Mouse (Mus musculus): ENCODE results near the gene Isg20l2. TPM values are rescaled to one million over a fixed set of nuclear protein-coding genes. Genes with fewer than 3 reads are reported as not detected.

Gene Isg20l2
- total RNA-seq, 2 experiments from 2014 or later, result 12.9 to 14.3 TPM

- DNase-seq (ENCODE audit: low spot score in 2 of 2), result no peak
- intact Hi-C loops (cut with DNase I), result no loop called here
These were observed 20.7 kb upstream of the Isg20l2 start for GRCm38 (mm10) chr3:87909381-87909780.

GRCm38 (mm10) chr3:87909874-87910273 lies 20.2 kb upstream of the Isg20l2 start:
- intact Hi-C loops (cut with DNase I), result no loop called here
- no peak for DNase-seq (ENCODE audit: low spot score in 2 of 2)

GRCm38 (mm10) chr3:87910573-87911141 lies 19.5 kb upstream of the Isg20l2 start:
- intact Hi-C loops (cut with DNase I), result no loop called here
- DNase-seq (ENCODE audit: low spot score in 2 of 2), result peak in 1 of 2 experiments; percentile 32

GRCm38 (mm10) chr3:87913491-87913890 lies 16.6 kb upstream of the Isg20l2 start:
- intact Hi-C loops (cut with DNase I), result no loop called here
- DNase-seq (ENCODE audit: low spot score in 2 of 2), result no peak

- intact Hi-C loops (cut with DNase I), result no loop called here
- no peak for DNase-seq (ENCODE audit: low spot score in 2 of 2)
These were observed 16.2 kb upstream of the Isg20l2 start for GRCm38 (mm10) chr3:87913891-87914290.

GRCm38 (mm10) chr3:87916990-87917389 lies 13.1 kb upstream of the Isg20l2 start:
- intact Hi-C loops (cut with DNase I), result no loop called here
- DNase-seq (ENCODE audit: low spot score in 2 of 2), result no peak

- DNase-seq (ENCODE audit: low spot score in 2 of 2), result no peak
- intact Hi-C loops (cut with DNase I), result no loop called here
These were observed 11.6 kb upstream of the Isg20l2 start for GRCm38 (mm10) chr3:87918551-87918950.

- peak; percentile 83 to 86 for DNase-seq (ENCODE audit: low spot score in 2 of 2)
- intact Hi-C loops (cut with DNase I), result loop anchor here (1.0 kb wide), 2 partner anchors 11 to 34 kb away; partner anchors contain the start of genes Isg20l2, Prcc and Rrnad1
These were observed 10.6 kb upstream of the Isg20l2 start, which contains the start of gene Mrpl24 for GRCm38 (mm10) chr3:87919336-87920108. Gene Mrpl24, plus strand, starts transcription at chr3:87919506.

- intact Hi-C loops (cut with DNase I), result no loop called here
- DNase-seq (ENCODE audit: low spot score in 2 of 2), result no peak
These were observed 9.7 kb upstream of the Isg20l2 start for GRCm38 (mm10) chr3:87920270-87920943.

- intact Hi-C loops (cut with DNase I), result no loop called here
- no peak for DNase-seq (ENCODE audit: low spot score in 2 of 2)
These were observed 5.1 kb upstream of the Isg20l2 start for GRCm38 (mm10) chr3:87924996-87925395.

- intact Hi-C loops (cut with DNase I), result no loop called here
- no peak for DNase-seq (ENCODE audit: low spot score in 2 of 2)
These were observed 2.7 kb upstream of the Isg20l2 start for GRCm38 (mm10) chr3:87927452-87927851.

GRCm38 (mm10) chr3:87929341-87930077 lies 605 bp upstream of the Isg20l2 start:
- DNase-seq (ENCODE audit: low spot score in 2 of 2), result no peak
- intact Hi-C loops (cut with DNase I), result loop anchor here (1.0 kb wide), 3 partner anchors 10 to 44 kb away; partner anchors contain the start of genes Hdgf, Mrpl24 and Prcc

GRCm38 (mm10) chr3:87934026-87934425 lies 3.9 kb downstream of the Isg20l2 start:
- no peak for DNase-seq (ENCODE audit: low spot score in 2 of 2)
- intact Hi-C loops (cut with DNase I), result loop anchor here (2.0 kb wide), 2 partner anchors 27 to 139 kb away; no protein-coding TSS in a partner anchor

GRCm38 (mm10) chr3:87934501-87934900 lies 4.4 kb downstream of the Isg20l2 start:
- no peak for DNase-seq (ENCODE audit: low spot score in 2 of 2)
- intact Hi-C loops (cut with DNase I), result loop anchor here (2.0 kb wide), 2 partner anchors 26 to 138 kb away; no protein-coding TSS in a partner anchor

GRCm38 (mm10) chr3:87935201-87935600 lies 5.1 kb downstream of the Isg20l2 start:
- DNase-seq (ENCODE audit: low spot score in 2 of 2), result no peak
- intact Hi-C loops (cut with DNase I), result loop anchor here (1.0 to 2.0 kb wide), 3 partner anchors 26 to 138 kb away; no protein-coding TSS in a partner anchor

- peak; percentile 70 to 76 for DNase-seq (ENCODE audit: low spot score in 2 of 2)
- intact Hi-C loops (cut with DNase I), result loop anchor here (1.0 to 2.0 kb wide), 3 partner anchors 25 to 137 kb away; no protein-coding TSS in a partner anchor
These were observed 5.7 kb downstream of the Isg20l2 start for GRCm38 (mm10) chr3:87935776-87936175.

GRCm38 (mm10) chr3:87940611-87941010 lies 10.5 kb downstream of the Isg20l2 start:
- no peak for DNase-seq (ENCODE audit: low spot score in 2 of 2)
- intact Hi-C loops (cut with DNase I), result no loop called here

- intact Hi-C loops (cut with DNase I), result no loop called here
These were observed 12.4 kb downstream of the Isg20l2 start for GRCm38 (mm10) chr3:87942471-87942870.

GRCm38 (mm10) chr3:87943586-87943985 lies 13.5 kb downstream of the Isg20l2 start:
- intact Hi-C loops (cut with DNase I), result no loop called here

More at GRCm38 (mm10) chr3:87942471-87942870, 12.4 kb downstream of the Isg20l2 start:
- no peak for DNase-seq (ENCODE audit: low spot score in 2 of 2)

More at GRCm38 (mm10) chr3:87943586-87943985, 13.5 kb downstream of the Isg20l2 start:
- DNase-seq (ENCODE audit: low spot score in 2 of 2), result no peak
